Mouse (Mus musculus) liver, embryonic 14.5 days (tissue): Measurements from ENCODE around the gene Mpp3. TPM values are rescaled to one million over a fixed set of nuclear protein-coding genes. Genes with fewer than 3 reads are reported as not detected.

Experiments used
- ATAC-seq: fragments of 200-750 bp; cut with Nextera tagmentation; 2 replicates; pipeline ENCODE4 v1.8.0; 2017; ENCODE audit warnings: moderate number of reproducible peaks, mild to moderate bottlenecking, moderate library complexity; ENCODE audit not compliant: insufficient read depth
- DNase-seq, 3 experiments: peaks; one replicate each; pipeline ENCODE4 v3.0.0-alpha.2; 2012 to 2013; ENCODE audit warnings: low read depth in 3 of 3, low spot score in 3 of 3
- H3K27ac ChIP-seq: fragments of 300-500 bp; sonication (generic); 2 replicates; pipeline ENCODE4 v1.5.1; 2014; ENCODE audit warnings: moderate library complexity, mild to moderate bottlenecking, control low read depth, inconsistent platforms
- H3K27me3 ChIP-seq: fragments of 300-500 bp; sonication (generic); 2 replicates; pipeline ENCODE4 v1.6.1; 2014; ENCODE audit warnings: mild to moderate bottlenecking, low read length, moderate library complexity; ENCODE audit not compliant: control insufficient read depth, insufficient read depth
- H3K36me3 ChIP-seq: fragments of 300-500 bp; sonication (generic); replicated peaks from 2 replicates; pipeline ENCODE4 v1.6.1; 2014; ENCODE audit warnings: low read depth; ENCODE audit not compliant: control insufficient read depth, insufficient read depth
- H3K4me1 ChIP-seq, 2 experiments: fragments of 200-500 bp in 1 of 2; fragments of 300-500 bp in 1 of 2; sonication (generic) in 1 of 2; replicated peaks; 2 replicates each; pipeline ENCODE4 v1.6.1; 2012 to 2014; ENCODE audit warnings: antibody characterized with exemption in 1 of 2, inconsistent platforms in 1 of 2, low read length in 1 of 2; ENCODE audit not compliant: control insufficient read depth in 2 of 2, insufficient read depth in 2 of 2
- H3K4me2 ChIP-seq: fragments of 300-500 bp; sonication (generic); 2 replicates; pipeline ENCODE4 v1.6.1; 2014; ENCODE audit warnings: low read depth, mild to moderate bottlenecking, control low read depth, moderate library complexity
- H3K4me3 ChIP-seq, 2 experiments: fragments of 200-500 bp in 1 of 2; fragments of 300-500 bp in 1 of 2; sonication (generic) in 1 of 2; 2 replicates each; pipeline ENCODE4 v1.5.1; 2012 to 2014; ENCODE audit warnings: low read depth in 2 of 2, low read length in 2 of 2, mild to moderate bottlenecking in 2 of 2, control low read depth in 1 of 2, inconsistent platforms in 1 of 2, moderate library complexity in 1 of 2; ENCODE audit not compliant: insufficient read depth in 1 of 2
- H3K9ac ChIP-seq: fragments of 300-500 bp; sonication (generic); replicated peaks from 2 replicates; pipeline ENCODE4 v1.6.1; 2014; ENCODE audit warnings: mild to moderate bottlenecking, control low read depth, moderate library complexity
- H3K9me3 ChIP-seq: fragments of 300-500 bp; sonication (generic); 2 replicates; pipeline ENCODE4 v1.6.1; 2016; ENCODE audit warnings: low read length, mixed read lengths; ENCODE audit not compliant: control insufficient read depth
- CTCF ChIP-seq: IDR thresholded peaks from 2 replicates; pipeline ENCODE4 v1.5.1; 2016; ENCODE audit warnings: antibody characterized with exemption, low read depth, control low read depth
- EP300 ChIP-seq: IDR thresholded peaks from 2 replicates; pipeline ENCODE4 v1.6.1; 2016; ENCODE audit warnings: antibody characterized with exemption, low read depth
- WGBS: fragments of 180-500 bp; shearing (Covaris S2); extraction: QIAGEN DNeasy Blood & Tissue Kit; methylation state at CpG from one replicate; pipeline ENCODE4 v1.1.7; 2014; ENCODE audit not compliant: insufficient replicate concordance; 5-methylcytosine and 5-hydroxymethylcytosine counted together
- polyA plus RNA-seq, 2 experiments: library from polyadenylated mRNA; depleted of rRNA in 1 of 2; stranded (reverse) in 1 of 2; unstranded in 1 of 2; fragments of >200 nt; fragmentation: Nextera tagmentation in 1 of 2; extraction: Ambion mirVana in 1 of 2; gene quantifications; 2 replicates each; pipeline versions ENCODE4 v1.2.1 to v1.2.3; 2012 to 2014

Mpp3 gene
- polyA plus RNA-seq, 2 experiments = 0.21 TPM; not detected in 1

DNA sequence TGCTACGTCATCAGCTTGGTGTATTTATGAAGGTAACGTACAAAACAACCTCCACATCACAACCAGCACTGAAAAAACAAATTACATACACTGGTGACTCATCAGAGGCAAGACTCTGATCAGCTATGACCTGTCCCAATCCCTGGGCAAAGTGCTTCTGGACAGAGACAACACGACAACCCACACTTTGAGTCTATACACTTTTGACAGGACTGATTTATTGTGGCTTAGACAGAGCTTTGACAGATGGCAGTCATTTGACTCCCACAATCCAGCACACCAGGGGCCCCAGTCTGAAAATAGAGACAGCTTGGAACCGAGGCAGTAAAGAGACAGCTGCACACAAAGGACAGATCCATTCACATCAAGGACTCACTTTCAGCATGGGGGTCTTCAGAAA is 28.8 kb downstream of the Mpp3 start:
- Histone ChIP-seq H3K27me3 (no peaks in the 10 kb centered on the region), H3K4me3 (no peak overlapping the region), H3K27ac (no peak overlapping the region), H3K4me2 (no peak overlapping the region), H3K4me1 (peaks cover 0 to 6% of the 10 kb centered on the region in 2 experiments; a peak in 2 of 4 replicates), H3K9ac (no peak overlapping the region), H3K9me3 (no peaks in the 10 kb centered on the region), H3K36me3 (no peaks in the 10 kb centered on the region)
- 47% methylated on average over 4 of the region's 4 CpGs for WGBS
- ATAC-seq = no peak
- TF ChIP-seq EP300 (no peak), CTCF (no peak)
- no peak for DNase-seq

DNA sequence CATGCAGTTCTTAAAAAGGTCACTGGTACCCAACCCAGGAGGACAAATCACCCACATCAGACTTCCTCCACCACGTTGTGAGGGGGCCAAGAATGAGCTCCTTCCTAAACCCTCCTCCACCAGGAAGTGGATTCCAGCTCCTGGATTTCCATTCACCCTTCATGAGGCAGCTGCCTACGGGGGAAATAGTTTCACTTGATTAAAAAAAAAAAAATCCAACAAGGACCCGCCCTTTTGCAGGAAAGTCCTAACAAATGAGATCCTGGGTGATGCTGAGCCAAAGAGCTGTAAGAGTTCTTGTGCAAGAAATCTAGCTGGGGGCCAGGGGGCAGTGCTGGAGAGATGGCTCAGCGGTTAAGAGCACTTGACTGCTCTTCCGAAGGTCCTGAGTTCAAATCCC is 30.0 kb downstream of the Mpp3 start:
- ATAC-seq = no peak
- DNase-seq = no peak
- TF ChIP-seq CTCF (no peak), EP300 (no peak)

GRCm38 (mm10) chr11:101995938-101996337 is 32.3 kb downstream of the Mpp3 start:
- H3K9ac ChIP-seq = no peak overlapping the region
- no peaks in the 10 kb centered on the region for H3K36me3 ChIP-seq
- ATAC-seq (no peak), DNase-seq (no peak)
- TF ChIP-seq EP300 (no peak), CTCF (no peak)
- no peak overlapping the region for H3K27ac ChIP-seq
- no peaks in the 10 kb centered on the region for H3K9me3 ChIP-seq
- H3K4me3 ChIP-seq = no peak overlapping the region
- WGBS = 80% methylated on average over 7 of the region's 7 CpGs
- no peaks in the 10 kb centered on the region for H3K27me3 ChIP-seq
- no peak overlapping the region for H3K4me2 ChIP-seq
- H3K4me1 ChIP-seq = peaks cover 12 to 23% of the 10 kb centered on the region in 2 experiments

More for the DNA sequence above, 30.0 kb downstream of the Mpp3 start:
- Histone ChIP-seq H3K9ac (no peak overlapping the region), H3K4me2 (no peak overlapping the region), H3K27ac (no peak overlapping the region), H3K36me3 (no peaks in the 10 kb centered on the region), H3K27me3 (no peaks in the 10 kb centered on the region), H3K4me3 (no peak overlapping the region), H3K9me3 (no peaks in the 10 kb centered on the region), H3K4me1 (peaks cover 9 to 17% of the 10 kb centered on the region in 2 experiments)
- WGBS = 43% methylated on average over 5 of the region's 5 CpGs

- WGBS = 25% methylated on average over 8 of the region's 8 CpGs
- TF ChIP-seq EP300 (peak; percentile 92), CTCF (no peak)
- no peaks in the 10 kb centered on the region for H3K36me3 ChIP-seq
- peak; percentile 92 for ATAC-seq
- peak overlapping the region in 1 of 2 experiments; percentile 21; a peak in 1 of 4 replicates for H3K4me3 ChIP-seq
- peak overlapping the region; percentile 62 for H3K4me2 ChIP-seq
- H3K9ac ChIP-seq = peak overlapping the region; percentile 40
- H3K4me1 ChIP-seq = peaks cover 12 to 23% of the 10 kb centered on the region in 2 experiments
- H3K27me3 ChIP-seq = no peaks in the 10 kb centered on the region
- peak; percentile 73 to 78 (median 74) for DNase-seq
- peak overlapping the region; percentile 74 for H3K27ac ChIP-seq
- H3K9me3 ChIP-seq = no peaks in the 10 kb centered on the region
Measured at GRCm38 (mm10) chr11:101994100-101994499, 34.2 kb downstream of the Mpp3 start.

DNA sequence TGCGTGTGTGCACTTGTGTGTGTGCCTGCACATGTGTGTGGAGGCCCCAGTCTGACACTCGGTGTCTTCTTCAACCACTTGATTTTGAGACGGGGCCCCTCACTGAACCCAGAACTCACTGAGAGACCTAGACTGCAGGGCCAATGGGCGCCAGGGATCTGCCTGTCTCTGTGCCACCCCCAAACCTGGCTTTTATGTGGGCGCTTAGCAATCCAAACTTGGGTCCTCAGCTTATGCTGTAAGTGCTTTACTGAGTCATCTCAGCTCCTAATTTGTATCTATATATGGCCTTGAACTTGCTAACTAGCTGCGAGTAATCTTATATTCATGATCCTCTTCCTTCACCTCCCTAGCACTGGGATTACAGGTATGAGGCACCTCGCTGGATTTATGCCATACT is 35.9 kb downstream of the Mpp3 start:
- Histone ChIP-seq H3K4me3 (no peak overlapping the region), H3K27me3 (no peaks in the 10 kb centered on the region), H3K9ac (no peak overlapping the region), H3K27ac (no peak overlapping the region), H3K4me2 (no peak overlapping the region), H3K9me3 (no peaks in the 10 kb centered on the region), H3K36me3 (no peaks in the 10 kb centered on the region), H3K4me1 (peaks cover 12 to 21% of the 10 kb centered on the region in 2 experiments)
- TF ChIP-seq EP300 (no peak), CTCF (no peak)
- 72% methylated on average over 7 of the region's 7 CpGs for WGBS
- DNase-seq (no peak), ATAC-seq (no peak)
